Mouse (Mus musculus) small intestine, adult 2 months (tissue): ENCODE measurements at regions not wholly inside any gene's neighbourhood (a gene's known extent, or its start where the extent isn't known, plus 50 kb on each side); places are given as distances from the start of the nearest gene placed in this dataset.

Experiments
- CTCF ChIP-seq: fragments of 200-500 bp; IDR thresholded peaks from 2 replicates; pipeline ENCODE4 v1.5.1; 2012; ENCODE audit warnings: low read depth, mild to moderate bottlenecking, control low read depth, inconsistent platforms, low read length, moderate library complexity, mixed read lengths; ENCODE audit not compliant: insufficient replicate concordance, insufficient read length; ENCODE audit errors: extremely low read depth
- POLR2A ChIP-seq: fragments of 200-500 bp; IDR thresholded peaks from 2 replicates; pipeline ENCODE4 v1.6.1; 2012; ENCODE audit warnings: low read depth, mild to moderate bottlenecking, control low read depth, inconsistent platforms, low read length, moderate library complexity

DNA sequence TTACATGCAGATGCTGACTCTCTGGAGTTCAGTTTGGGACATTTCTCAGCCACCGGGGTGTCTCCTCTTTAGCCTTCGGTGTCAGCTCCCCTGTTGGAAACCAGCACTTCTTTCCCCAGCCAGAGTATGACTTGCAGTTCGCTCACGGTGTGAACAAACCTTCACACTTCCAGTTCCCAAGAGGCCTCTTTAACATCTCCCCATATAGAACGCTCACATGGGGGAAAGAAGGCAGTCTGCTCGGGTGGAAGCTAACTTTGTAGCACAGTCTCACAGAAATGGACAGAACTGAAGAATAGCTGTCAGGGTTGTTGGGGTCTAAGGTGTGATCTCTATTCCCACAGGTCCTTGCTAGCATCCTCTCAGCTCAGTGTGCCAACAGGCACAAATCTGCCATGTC is 502.4 kb upstream of the Jmjd1c start:
- TF ChIP-seq CTCF (no peak), POLR2A (no peak)
